Mouse (Mus musculus) c-Kit-positive CD71-positive TER-119-negative erythroid progenitor cells, embryonic 14.5 days (primary cell): ENCODE data around the gene Kdm2a.
A peak's percentile ranks its signal among the peaks of the same experiment; 100 is the strongest.

ENCODE experiments used
- DNase-seq: peaks from one replicate; pipeline ENCODE4 v3.0.0-alpha.2; 2013; ENCODE audit warnings: low read depth

The Kdm2a gene

DNA sequence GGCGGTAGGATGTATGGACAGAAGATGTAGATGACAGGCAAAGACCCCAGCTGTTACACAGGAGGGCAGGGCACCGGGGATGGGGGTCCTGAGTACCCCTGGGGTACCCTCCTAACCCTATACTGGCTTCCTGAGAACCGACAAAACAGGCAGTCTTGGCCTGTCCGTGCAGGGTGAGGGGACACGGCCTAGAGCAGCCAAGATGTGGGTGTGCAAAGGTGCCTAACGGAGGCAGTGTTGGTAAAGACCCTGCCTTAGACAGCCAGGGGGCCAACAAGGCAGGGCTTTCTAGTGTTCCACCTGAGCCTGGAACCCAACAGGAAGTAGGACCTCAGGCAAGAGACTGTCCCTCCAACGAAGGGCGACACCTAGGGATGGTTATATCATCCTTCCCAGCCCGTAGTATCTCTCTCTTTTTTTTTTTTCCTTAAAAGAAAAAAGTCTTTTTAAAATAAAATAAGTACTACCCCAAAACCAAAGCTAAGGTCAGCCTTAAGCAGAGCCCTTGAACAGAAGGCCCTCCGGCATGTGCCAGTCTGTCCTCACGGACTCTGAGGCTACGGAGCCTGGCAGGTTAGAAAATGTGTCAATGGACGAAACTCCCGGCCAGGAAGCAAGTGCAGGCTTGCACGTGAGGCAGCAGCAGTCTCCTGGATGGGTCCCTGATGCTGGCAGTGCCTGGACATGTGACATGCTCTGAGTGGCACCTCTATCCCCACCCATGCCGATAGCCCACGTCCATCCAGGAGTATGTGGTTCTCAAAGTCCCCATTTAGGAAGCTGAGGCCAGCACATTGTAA is 99.6 kb downstream of the Kdm2a start:
- DNase-seq, result no peak

DNA sequence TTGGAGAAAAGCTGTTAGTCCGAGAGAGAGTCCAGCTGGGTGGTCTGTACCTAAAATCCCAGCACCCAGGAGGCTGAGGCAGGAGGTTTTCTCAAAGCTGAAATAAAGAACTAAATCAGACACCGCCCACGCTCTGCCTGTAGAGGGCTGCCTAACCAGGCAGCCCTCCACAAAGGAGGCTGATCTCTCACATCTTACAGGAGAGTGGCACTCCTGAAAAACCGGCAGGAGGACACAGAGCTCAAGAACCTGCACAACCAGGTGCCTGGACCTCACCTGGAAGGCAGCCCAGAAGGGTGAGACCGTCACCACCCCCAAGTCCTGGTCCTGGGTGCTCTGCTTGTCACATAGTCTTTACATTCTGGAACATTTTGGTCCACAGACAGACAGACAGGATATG is 100.2 kb downstream of the Kdm2a start:
- DNase-seq, result no peak

GRCm38 (mm10) chr19:4296611-4297010 is 101.5 kb downstream of the Kdm2a start:
- no peak for DNase-seq

DNA sequence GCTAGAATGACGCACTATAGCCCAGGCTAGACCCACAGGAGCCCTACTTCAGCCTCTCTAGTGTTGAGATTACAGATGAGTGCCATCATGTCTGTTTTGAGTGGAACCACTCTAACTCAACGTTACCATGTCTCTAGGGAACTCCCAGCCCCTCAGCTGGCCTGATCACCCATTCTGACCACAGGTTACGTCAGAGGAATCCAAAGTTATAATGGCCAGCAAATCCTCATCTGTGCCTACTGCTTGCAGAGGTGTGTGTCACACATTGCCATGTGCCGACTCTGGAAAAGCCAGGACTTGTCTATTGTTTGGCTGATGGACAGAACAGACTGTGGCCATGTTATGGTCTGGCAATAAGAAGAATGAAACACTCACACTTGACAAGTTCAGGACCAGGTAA is 102.7 kb downstream of the Kdm2a start:
- no peak for DNase-seq

DNA sequence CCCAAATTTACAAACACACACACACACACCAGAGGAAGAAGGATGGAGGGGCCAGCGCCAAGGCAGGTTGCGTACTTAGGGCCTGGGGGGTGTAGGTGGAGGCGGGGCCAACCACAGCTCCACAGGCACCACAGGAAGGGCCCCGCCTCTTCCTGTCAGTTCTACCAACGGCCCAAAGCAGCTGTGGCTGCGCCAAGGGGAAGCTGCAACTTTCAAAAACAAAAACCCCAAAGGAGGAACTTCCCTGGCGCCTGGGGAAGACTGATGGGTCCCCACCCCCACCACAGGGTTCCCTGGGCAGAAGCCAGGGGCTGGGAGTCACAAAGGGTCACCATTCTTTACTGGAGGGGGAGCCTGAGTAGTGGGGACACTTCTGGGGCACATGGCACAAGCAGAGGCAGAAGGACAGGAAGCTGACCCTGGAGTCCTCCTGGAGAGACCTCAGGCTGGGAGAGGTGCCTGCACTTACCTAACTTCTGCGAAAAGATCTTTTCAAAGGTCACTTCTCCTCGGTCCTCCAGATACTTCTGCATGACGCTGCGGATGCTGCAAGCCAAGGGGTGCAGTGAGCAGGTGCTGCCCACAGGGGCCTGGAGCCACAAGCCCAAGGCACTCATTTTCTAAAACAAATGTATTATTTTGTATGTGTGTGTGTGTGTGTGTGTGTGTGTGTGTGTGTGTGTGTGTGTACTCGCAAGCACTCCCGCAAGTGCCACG is 103.5 kb downstream of the Kdm2a start:
- DNase-seq, result no peak

DNA sequence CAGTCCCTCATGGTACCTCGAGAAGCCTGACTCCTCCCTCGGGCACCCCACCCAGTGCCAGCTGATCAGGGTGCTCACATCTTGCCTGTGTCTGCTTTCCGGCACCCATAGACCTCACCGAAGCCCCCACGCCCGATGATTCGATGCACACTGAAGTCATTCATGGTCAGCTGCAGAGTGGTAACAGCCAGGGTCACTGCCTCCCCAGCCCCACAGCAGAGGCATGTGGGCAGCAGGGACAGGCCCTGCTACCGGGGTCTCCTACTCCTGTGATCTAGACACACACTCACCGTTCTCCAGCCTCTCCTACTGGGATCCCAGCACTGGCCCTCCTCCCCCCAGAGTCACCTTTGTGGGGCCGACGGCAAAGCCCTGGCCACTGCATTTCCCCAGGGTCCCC is 106.9 kb downstream of the Kdm2a start:
- no peak for DNase-seq

- no peak for DNase-seq
These were observed 107.3 kb downstream of the Kdm2a start for GRCm38 (mm10) chr19:4290749-4291148.

GRCm38 (mm10) chr19:4283653-4284052 is 114.4 kb downstream of the Kdm2a start:
- DNase-seq, result no peak

GRCm38 (mm10) chr19:4282898-4283553 is 115.1 kb downstream of the Kdm2a start, which contains the start of gene Ankrd13d:
Ankrd13d (minus strand) TSS chr19:4283137.
- peak; percentile 63 for DNase-seq

DNA sequence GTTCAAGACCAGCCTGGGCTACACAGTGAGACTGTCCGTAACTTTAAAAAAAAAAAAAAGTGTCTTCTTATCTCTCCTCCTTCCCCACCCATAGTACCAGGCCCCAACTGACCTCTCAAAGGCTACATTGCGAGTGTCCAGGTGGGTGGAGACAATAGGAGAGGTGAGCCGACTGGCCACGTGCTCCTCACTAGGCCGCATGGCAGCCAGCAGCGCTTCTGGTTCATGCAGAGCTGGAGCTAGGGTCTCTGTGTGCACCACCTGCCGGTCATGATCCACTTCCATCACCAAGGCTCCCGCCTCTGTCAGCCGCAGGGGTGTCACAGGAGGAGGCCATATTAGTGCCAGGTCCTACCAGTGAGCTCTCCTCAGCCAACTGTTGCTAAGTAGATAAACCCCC is 117.7 kb downstream of the Kdm2a start:
- no peak for DNase-seq

DNA sequence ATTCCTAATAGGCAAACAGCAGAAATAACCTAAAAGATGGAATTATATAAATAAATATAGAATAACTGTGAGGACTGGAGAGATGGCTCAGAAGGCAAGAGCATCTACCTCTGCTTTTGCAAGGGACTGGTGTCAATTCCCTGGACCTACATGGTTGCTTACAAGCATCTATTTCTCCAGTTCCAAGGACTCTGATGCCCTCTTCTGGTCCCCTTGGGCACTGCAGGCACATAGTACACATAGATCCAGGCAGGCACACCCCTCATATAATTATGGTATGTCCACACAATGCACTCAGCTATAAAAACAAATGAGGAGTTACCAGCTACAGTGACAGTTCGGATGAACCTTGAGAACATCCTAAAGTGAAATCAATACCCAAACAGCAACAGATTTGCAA is 118.6 kb downstream of the Kdm2a start:
- DNase-seq, result no peak

DNA sequence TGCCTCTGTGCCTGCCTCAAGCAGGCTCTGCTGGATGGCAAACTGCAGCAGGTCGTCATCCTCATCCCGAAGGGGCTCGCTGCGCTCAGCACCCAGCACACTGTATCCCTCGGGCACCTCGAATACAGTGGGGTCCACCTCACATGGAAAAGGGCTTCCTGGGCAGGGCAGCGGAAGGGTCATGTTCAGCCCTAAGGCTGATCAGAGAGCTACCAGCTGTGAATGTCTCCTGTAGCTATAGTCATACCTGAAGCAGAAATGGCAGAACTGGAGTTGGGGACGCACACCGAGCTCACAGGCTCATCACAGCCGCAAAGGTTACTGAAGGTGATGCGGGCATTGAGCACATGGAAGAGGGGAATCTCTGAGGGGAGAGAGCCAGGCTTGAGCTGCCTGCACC is 127.1 kb downstream of the Kdm2a start:
- no peak for DNase-seq

GRCm38 (mm10) chr19:4270187-4270586 is 127.9 kb downstream of the Kdm2a start:
- no peak for DNase-seq

- DNase-seq, result peak; percentile 48
These were observed 129.3 kb downstream of the Kdm2a start, which contains the start of gene Ssh3 for GRCm38 (mm10) chr19:4268566-4269361. Ssh3 (minus strand) TSS chr19:4269180.

DNA sequence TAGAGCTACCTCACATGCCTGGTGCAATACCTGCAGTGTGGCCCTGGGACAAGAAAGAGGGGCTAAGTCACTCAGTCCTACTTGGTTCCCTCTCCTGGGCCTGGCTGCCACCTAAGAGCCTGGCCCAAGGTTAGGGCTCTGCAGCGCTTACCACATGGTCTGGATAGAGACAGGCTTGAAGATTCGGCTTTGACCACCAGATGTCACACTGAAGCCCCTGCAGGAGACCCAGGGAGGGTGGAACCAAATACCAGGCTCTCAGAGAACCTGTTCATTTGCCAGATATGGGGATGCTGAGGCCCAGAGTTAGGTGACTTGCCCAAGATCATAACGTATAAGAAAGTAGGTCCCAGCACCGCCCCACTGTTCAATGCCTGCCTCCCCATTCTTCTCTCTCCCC is 132.1 kb downstream of the Kdm2a start:
- DNase-seq, result no peak
